Mouse (Mus musculus): Measurements from ENCODE around the gene Dpf3.

DNA sequence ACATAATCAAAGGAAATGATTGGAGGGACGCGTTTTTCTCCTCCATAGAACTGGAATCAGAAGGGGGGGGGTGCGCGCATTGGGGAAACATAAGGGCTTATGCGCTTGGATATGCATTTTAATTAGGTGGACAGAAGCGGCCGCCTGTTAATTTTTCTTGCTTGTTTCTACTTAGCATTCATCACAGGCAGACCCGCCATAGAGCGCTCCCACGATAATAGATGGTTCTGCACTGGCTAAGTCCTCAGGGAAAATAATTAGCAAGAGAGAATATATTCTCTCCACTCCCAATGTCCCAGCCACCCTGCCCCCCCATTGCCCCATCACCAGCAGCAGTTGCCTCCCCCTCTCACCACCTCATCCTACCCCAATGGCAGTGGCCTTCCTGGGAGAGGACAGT lies 11.2 kb downstream of the Dpf3 start:
- TF ChIP-seq CTCF (IDR thresholded peaks at IDR 0.05; ENCODE audit: extremely low read depth, insufficient read depth, low read length): no peak
- no peak for TF ChIP-seq POLR2A (IDR thresholded peaks at IDR 0.05; ENCODE audit: extremely low read depth, insufficient read depth, low read length)
